Mouse (Mus musculus): Measurements from ENCODE around the gene Glis1. TPM values are rescaled to one million over a fixed set of nuclear protein-coding genes. Genes with fewer than 3 reads are reported as not detected.

Gene Glis1
- polyA plus RNA-seq, 1 experiment from 2014 or later = 0.20 TPM

- Histone ChIP-seq H3K27ac (ENCODE audit: low read length) (no peak within 1 kb of the TSS), H3K4me1 (ENCODE audit: control insufficient read depth, insufficient read depth, low read length) (peaks cover 7% of the 10 kb centered on the region; the same call in 1 of the 2 replicates), H3K9ac (replicated peaks; ENCODE audit: low read depth, low read length) (no peak within 1 kb of the TSS), H3K4me3 (ENCODE audit: low read depth, low read length) (no peak within 1 kb of the TSS), H3K9me3 (ENCODE audit: control insufficient read depth, low read depth, low read length) (no peaks in the 10 kb centered on the region), H3K27me3 (ENCODE audit: control insufficient read depth, insufficient read depth, low read length) (no peaks in the 10 kb centered on the region), H3K4me2 (replicated peaks; ENCODE audit: low read depth, low read length) (no peak within 1 kb of the TSS), H3K36me3 (ENCODE audit: control insufficient read depth, insufficient read depth, low read length) (no peaks in the 10 kb centered on the region)
- 88% methylated on average over 14 of the region's 14 CpGs for WGBS
- no peak for ATAC-seq (ENCODE audit: insufficient number of reproducible peaks, insufficient read depth, low FRiP score, low read depth)
Observed at GRCm38 (mm10) chr4:107684130-107684529, 249.7 kb downstream of the Glis1 start, which contains the start of gene Dmrtb1. Gene Dmrtb1 (minus strand): TSS chr4:107684230.

Small RNAs within 50 kb of the gene (microRNA-seq; reads per million reads assigned to microRNA genes)
- gene Gm24804 = not detected

Other genes starting within 250 kb of the Glis1 start
- not detected in 2 replicates for gene Ldlrad1, start 225.4 kb upstream of the Glis1 start, polyA plus RNA-seq (2014; fragmentation: Nextera tagmentation; extraction: Ambion mirVana)
- gene Lrrc42, start 181.1 kb upstream of the Glis1 start, polyA plus RNA-seq (2014; fragmentation: Nextera tagmentation; extraction: Ambion mirVana) = 67.6 and 70.4 TPM in 2 replicates
- 37.8 and 40.6 TPM in 2 replicates for gene Hspb11, start 181.0 kb upstream of the Glis1 start, polyA plus RNA-seq (2014; fragmentation: Nextera tagmentation; extraction: Ambion mirVana)
- not detected in 2 replicates for gene Dio1, start 127.4 kb upstream of the Glis1 start, polyA plus RNA-seq (2014; fragmentation: Nextera tagmentation; extraction: Ambion mirVana)
- gene Yipf1, start 120.2 kb upstream of the Glis1 start, polyA plus RNA-seq (2014; fragmentation: Nextera tagmentation; extraction: Ambion mirVana) = 55.3 and 57.1 TPM in 2 replicates
- 35.5 and 37.3 TPM in 2 replicates for gene Ndc1, start 66.8 kb upstream of the Glis1 start, polyA plus RNA-seq (2014; fragmentation: Nextera tagmentation; extraction: Ambion mirVana)
- gene Dmrtb1, start 249.6 kb downstream of the Glis1 start, polyA plus RNA-seq (2014; fragmentation: Nextera tagmentation; extraction: Ambion mirVana) = not detected in 2 replicates

Data from stomach, embryonic 14.5 days (tissue).